Mouse (Mus musculus) CH12.LX (cell line): ENCODE measurements around the gene Hsd17b7. TPM values are rescaled to one million over a fixed set of nuclear protein-coding genes. Genes with fewer than 3 reads are reported as not detected.

Experiments
- DNase-seq: peaks from one replicate; pipeline ENCODE4 v3.0.0-alpha.2; 2013; ENCODE audit errors: extremely low read depth
- H3K27ac ChIP-seq: 2 replicates; pipeline ENCODE4 v1.5.1; 2012; ENCODE audit warnings: low read depth, mild to moderate bottlenecking, control low read depth, moderate library complexity; ENCODE audit not compliant: insufficient read depth
- H3K27me3 ChIP-seq: replicated peaks from 2 replicates; pipeline ENCODE3; 2012; ENCODE audit warnings: inconsistent platforms
- H3K36me3 ChIP-seq, 2 experiments: replicated peaks in 1 of 2; 2 replicates each; pipeline versions ENCODE3 to v1.6.1; 2012; ENCODE audit warnings: inconsistent platforms in 1 of 2, low read length in 1 of 2, mild to moderate bottlenecking in 1 of 2, mixed read lengths in 1 of 2, moderate library complexity in 1 of 2; ENCODE audit not compliant: control insufficient read depth in 1 of 2, insufficient read depth in 1 of 2
- H3K4me1 ChIP-seq, 2 experiments: 2 replicates each; pipeline ENCODE4 v1.6.1; 2012; ENCODE audit warnings: inconsistent platforms in 1 of 2, moderate library complexity in 1 of 2; ENCODE audit not compliant: insufficient read depth in 2 of 2, control insufficient read depth in 1 of 2
- H3K4me2 ChIP-seq: 2 replicates; pipeline ENCODE4 v1.6.1; 2012; ENCODE audit warnings: low read depth, mild to moderate bottlenecking, control low read depth; ENCODE audit not compliant: poor library complexity, insufficient read depth, severe bottlenecking
- H3K4me3 ChIP-seq, 3 experiments: fragments of 150-350 bp in 1 of 3; sonication (generic) in 1 of 3; replicated peaks in 1 of 3; 2 replicates each; pipeline versions ENCODE3 to v1.5.1; 2011 to 2012; ENCODE audit warnings: low read depth in 2 of 3, low read length in 2 of 3, mild to moderate bottlenecking in 2 of 3, moderate library complexity in 2 of 3, control low read depth in 1 of 3, improper control_type of control experiment in 1 of 3, inconsistent platforms in 1 of 3, mixed read lengths in 1 of 3; ENCODE audit not compliant: poor library complexity in 1 of 3
- H3K79me2 ChIP-seq: replicated peaks from 2 replicates; pipeline ENCODE4 v1.6.1; 2012; ENCODE audit warnings: mild to moderate bottlenecking, moderate library complexity; ENCODE audit not compliant: control insufficient read depth, poor library complexity, insufficient read depth, severe bottlenecking; ENCODE audit errors: extremely low read depth
- H3K9ac ChIP-seq: 2 replicates; pipeline ENCODE4 v1.6.1; 2012; ENCODE audit warnings: low read depth, mild to moderate bottlenecking, control low read depth, moderate library complexity; ENCODE audit not compliant: insufficient read depth
- H3K9me3 ChIP-seq: replicated peaks from 2 replicates; pipeline ENCODE3; 2012; ENCODE audit warnings: low read length, inconsistent platforms, mixed read lengths
- BHLHE40 ChIP-seq: IDR thresholded peaks from 2 replicates; pipeline ENCODE4 v1.6.1; 2011; ENCODE audit warnings: mild to moderate bottlenecking, low read depth, low read length, improper control_type of control experiment
- CHD1 ChIP-seq: IDR thresholded peaks from 2 replicates; pipeline ENCODE4 v1.6.1; 2012; ENCODE audit warnings: low read depth, low read length, improper control_type of control experiment, inconsistent platforms
- CHD2 ChIP-seq: IDR thresholded peaks from 2 replicates; pipeline ENCODE4 v1.6.1; 2011; ENCODE audit warnings: low read length, improper control_type of control experiment
- CTCF ChIP-seq, 2 experiments: IDR thresholded peaks in 1 of 2; conservative IDR thresholded peaks in 1 of 2; 2 replicates each; pipeline ENCODE4 v1.5.1; 2011 to 2012; ENCODE audit warnings: low read depth in 2 of 2, low read length in 2 of 2, improper control_type of control experiment in 1 of 2, inconsistent platforms in 1 of 2, mild to moderate bottlenecking in 1 of 2, moderate library complexity in 1 of 2
- E2F4 ChIP-seq: IDR thresholded peaks from 2 replicates; pipeline ENCODE4 v1.6.1; 2011; ENCODE audit warnings: low read depth, low read length, improper control_type of control experiment; ENCODE audit not compliant: insufficient replicate concordance
- ELF1 ChIP-seq: IDR thresholded peaks from 2 replicates; pipeline ENCODE4 v1.6.1; 2014; ENCODE audit warnings: low read depth, mild to moderate bottlenecking, inconsistent platforms, low read length, improper control_type of control experiment
- EP300 ChIP-seq: IDR thresholded peaks from 2 replicates; pipeline ENCODE4 v1.6.1; 2011; ENCODE audit warnings: low read length, improper control_type of control experiment
- ETS1 ChIP-seq: conservative IDR thresholded peaks from 2 replicates; pipeline ENCODE4 v1.6.1; 2012; ENCODE audit warnings: low read depth, mild to moderate bottlenecking, inconsistent platforms, low read length, improper control_type of control experiment, moderate library complexity
- GABPA ChIP-seq: IDR thresholded peaks from 2 replicates; pipeline ENCODE4 v1.6.1; 2012; ENCODE audit warnings: low read depth, low read length, improper control_type of control experiment, inconsistent platforms; ENCODE audit not compliant: insufficient replicate concordance
- HCFC1 ChIP-seq: IDR thresholded peaks from 2 replicates; pipeline ENCODE4 v1.6.1; 2012; ENCODE audit warnings: low read depth, mild to moderate bottlenecking, inconsistent platforms, low read length, improper control_type of control experiment
- IRF4 ChIP-seq: IDR thresholded peaks from 2 replicates; pipeline ENCODE4 v1.6.1; 2014; ENCODE audit warnings: low read depth, mild to moderate bottlenecking, inconsistent platforms, low read length, improper control_type of control experiment
- JUN ChIP-seq: IDR thresholded peaks from 2 replicates; pipeline ENCODE4 v1.6.1; 2011; ENCODE audit warnings: low read depth, mild to moderate bottlenecking, low read length, improper control_type of control experiment, moderate library complexity; ENCODE audit not compliant: insufficient read depth
- JUND ChIP-seq: conservative IDR thresholded peaks from 2 replicates; pipeline ENCODE4 v1.6.1; 2011; ENCODE audit warnings: low read depth, low read length, improper control_type of control experiment
- KAT2A ChIP-seq: IDR thresholded peaks from 2 replicates; pipeline ENCODE4 v1.6.1; 2012; ENCODE audit warnings: low read length, improper control_type of control experiment, inconsistent platforms; ENCODE audit not compliant: insufficient replicate concordance
- MAFK ChIP-seq: IDR thresholded peaks from 2 replicates; pipeline ENCODE4 v1.6.1; 2011; ENCODE audit warnings: low read length, improper control_type of control experiment; ENCODE audit not compliant: insufficient replicate concordance
- MAX ChIP-seq: IDR thresholded peaks from 2 replicates; pipeline ENCODE4 v1.6.1; 2011; ENCODE audit warnings: low read length, improper control_type of control experiment
- MAZ ChIP-seq: IDR thresholded peaks from 2 replicates; pipeline ENCODE4 v1.6.1; 2012; ENCODE audit warnings: low read depth, mild to moderate bottlenecking, inconsistent platforms, low read length, improper control_type of control experiment, moderate library complexity
- MEF2A ChIP-seq: IDR thresholded peaks from 2 replicates; pipeline ENCODE4 v1.6.1; 2014; ENCODE audit warnings: low read depth, mild to moderate bottlenecking, inconsistent platforms, low read length, improper control_type of control experiment, borderline replicate concordance
- MXI1 ChIP-seq: IDR thresholded peaks from 2 replicates; pipeline ENCODE4 v1.6.1; 2011; ENCODE audit warnings: mild to moderate bottlenecking, low read depth, low read length, improper control_type of control experiment
- MYC ChIP-seq: IDR thresholded peaks from 2 replicates; pipeline ENCODE4 v1.6.1; 2011; ENCODE audit warnings: low read depth, mild to moderate bottlenecking, improper control_type of control experiment, low read length
- NELFE ChIP-seq: IDR thresholded peaks from 2 replicates; pipeline ENCODE4 v1.6.1; 2011; ENCODE audit warnings: low read depth, low read length, improper control_type of control experiment
- NRF1 ChIP-seq: IDR thresholded peaks from 2 replicates; pipeline ENCODE4 v1.6.1; 2014; ENCODE audit warnings: low read depth, mild to moderate bottlenecking, inconsistent platforms, low read length, improper control_type of control experiment, moderate library complexity
- PAX5 ChIP-seq: IDR thresholded peaks from 2 replicates; pipeline ENCODE4 v1.6.1; 2012; ENCODE audit warnings: low read length, inconsistent platforms, mixed read lengths
- POLR2A ChIP-seq: IDR thresholded peaks from 2 replicates; pipeline ENCODE4 v1.6.1; 2011; ENCODE audit warnings: low read depth, mild to moderate bottlenecking, improper control_type of control experiment, low read length
- POLR2AphosphoS2 ChIP-seq: IDR thresholded peaks from 2 replicates; pipeline ENCODE4 v1.6.1; 2011; ENCODE audit warnings: low read depth, low read length, improper control_type of control experiment
- RAD21 ChIP-seq: IDR thresholded peaks from 2 replicates; pipeline ENCODE4 v1.6.1; 2011; ENCODE audit warnings: low read depth, mild to moderate bottlenecking, low read length, improper control_type of control experiment, moderate library complexity
- RCOR1 ChIP-seq: conservative IDR thresholded peaks from 2 replicates; pipeline ENCODE4 v1.6.1; 2012; ENCODE audit warnings: low read depth, mild to moderate bottlenecking, inconsistent platforms, low read length, improper control_type of control experiment
- SIN3A ChIP-seq: IDR thresholded peaks from 2 replicates; pipeline ENCODE4 v1.6.1; 2012; ENCODE audit warnings: low read length, improper control_type of control experiment, inconsistent platforms
- SMC3 ChIP-seq: IDR thresholded peaks from 2 replicates; pipeline ENCODE4 v1.6.1; 2011; ENCODE audit warnings: low read depth, low read length, improper control_type of control experiment
- TBP ChIP-seq: conservative IDR thresholded peaks from 2 replicates; pipeline ENCODE4 v1.6.1; 2011; ENCODE audit warnings: low read depth, low read length, improper control_type of control experiment
- TCF12 ChIP-seq: IDR thresholded peaks from 2 replicates; pipeline ENCODE4 v1.6.1; 2014; ENCODE audit warnings: low read depth, mild to moderate bottlenecking, inconsistent platforms, low read length, improper control_type of control experiment
- UBTF ChIP-seq: IDR thresholded peaks from 2 replicates; pipeline ENCODE4 v1.6.1; 2012; ENCODE audit warnings: low read depth, mild to moderate bottlenecking, inconsistent platforms, low read length, improper control_type of control experiment, moderate library complexity
- USF1 ChIP-seq: IDR thresholded peaks from 2 replicates; pipeline ENCODE4 v1.6.1; 2014; ENCODE audit warnings: low read depth, mild to moderate bottlenecking, inconsistent platforms, low read length, improper control_type of control experiment
- USF2 ChIP-seq: conservative IDR thresholded peaks from 2 replicates; pipeline ENCODE4 v1.6.1; 2011; ENCODE audit warnings: low read depth, low read length, improper control_type of control experiment
- ZC3H11A ChIP-seq: IDR thresholded peaks from 2 replicates; pipeline ENCODE4 v1.6.1; 2012; ENCODE audit warnings: low read depth, mild to moderate bottlenecking, inconsistent platforms, low read length, improper control_type of control experiment
- ZKSCAN1 ChIP-seq: IDR thresholded peaks from 2 replicates; pipeline ENCODE4 v1.6.1; 2012; ENCODE audit warnings: low read depth, inconsistent platforms, low read length, improper control_type of control experiment, borderline replicate concordance
- ZMIZ1 ChIP-seq: IDR thresholded peaks from 2 replicates; pipeline ENCODE4 v1.6.1; 2012; ENCODE audit warnings: low read depth, mild to moderate bottlenecking, inconsistent platforms, low read length, improper control_type of control experiment
- ZNF384 ChIP-seq: IDR thresholded peaks from 2 replicates; pipeline ENCODE4 v1.6.1; 2012; ENCODE audit warnings: low read depth, low read length, improper control_type of control experiment, inconsistent platforms
- dilution Hi-C: fragments of 300-500 bp; cut with MboI; formaldehyde crosslinking; loops from 2 replicates; pipeline ENCODE4 v1.14.3; 2020; ENCODE audit warnings: low sequenced_read_pairs; ENCODE audit not compliant: extremely low pct_unique_long_range_greater_than_20kb, extremely low pct_ligation_motif_present
- in situ Hi-C: fragments of 300-500 bp; cut with MboI; formaldehyde crosslinking; loops from 3 replicates; pipeline ENCODE4 v1.14.3; 2019; ENCODE audit warnings: low sequenced_read_pairs, low pct_ligation_motif_present, low pct_unique_long_range_greater_than_20kb, mixed read lengths
- polyA plus RNA-seq: library from polyadenylated mRNA; unstranded; fragments of >175 nt; gene quantifications from 2 replicates; pipeline ENCODE4 v1.2.1, GENCODE M21; 2012; ENCODE audit warnings: low read depth; ENCODE audit not compliant: insufficient read length
- total RNA-seq, 2 experiments: library from RNA; depleted of rRNA; stranded (reverse); fragments of 300-350 nt in 1 of 2; fragments of >200 nt in 1 of 2; gene quantifications; 2 replicates each; pipeline ENCODE4 v1.2.3; 2012 to 2014

The Hsd17b7 gene
- total and polyA plus RNA-seq, 3 experiments, result 7.5 to 29.7 (median 13.9) TPM

DNA sequence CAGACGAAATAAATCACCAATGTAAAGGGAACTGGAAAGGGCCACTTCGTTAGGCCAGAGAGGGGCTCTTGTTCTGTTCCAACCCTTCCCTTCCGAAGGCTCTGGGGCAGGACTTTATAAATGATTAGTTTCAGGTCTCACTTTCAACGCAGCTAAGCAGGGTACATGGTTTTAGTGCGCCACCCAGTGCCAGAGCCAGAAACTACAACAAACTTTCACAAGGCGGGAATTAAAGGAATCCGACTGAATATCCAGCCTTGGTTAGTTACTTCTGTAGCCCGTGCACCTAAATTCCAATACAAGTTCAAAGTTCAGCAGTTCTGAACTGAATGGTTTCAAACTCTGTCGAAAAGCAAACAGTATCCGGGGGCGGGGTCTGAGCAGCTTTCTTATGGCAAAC is 49.8 kb downstream of the Hsd17b7 start:
- Histone ChIP-seq H3K79me2 (no peaks in the 10 kb centered on the region), H3K4me1 (peaks cover 0 to 7% of the 10 kb centered on the region in 2 experiments; a peak in 2 of 4 replicates), H3K4me2 (peak overlapping the region; percentile 98), H3K9me3 (peaks cover 2% of the 10 kb centered on the region), H3K36me3 (no peaks in the 10 kb centered on the region), H3K4me3 (peak overlapping the region in 1 of 3 experiments; percentile 8), H3K27me3 (peaks cover 33% of the 10 kb centered on the region), H3K27ac (no peak overlapping the region), H3K9ac (peak overlapping the region; percentile 21; the same call in 1 of the 2 replicates)
- TF ChIP-seq JUN, result no peak
- TF ChIP-seq MAFK, result no peak
- no peak for TF ChIP-seq CHD2
- no peak for TF ChIP-seq MAZ
- peak; percentile 52; the same call in 1 of the 2 replicates for TF ChIP-seq IRF4
- no peak for TF ChIP-seq BHLHE40
- TF ChIP-seq SIN3A, result no peak
- TF ChIP-seq CHD1, result no peak
- no peak for TF ChIP-seq TBP
- no peak for TF ChIP-seq USF1
- no peak for TF ChIP-seq HCFC1
- TF ChIP-seq POLR2A, result no peak
- no peak for TF ChIP-seq KAT2A
- TF ChIP-seq RCOR1, result no peak
- no peak for TF ChIP-seq MYC
- no peak for TF ChIP-seq ZNF384
- no peak for TF ChIP-seq ELF1
- TF ChIP-seq PAX5, result no peak
- no peak for TF ChIP-seq MAX
- no peak for TF ChIP-seq NRF1
- TF ChIP-seq ZC3H11A, result no peak
- no peak for TF ChIP-seq NELFE
- no peak for TF ChIP-seq EP300
- no peak for TF ChIP-seq TCF12
- no peak for TF ChIP-seq POLR2AphosphoS2
- TF ChIP-seq RAD21, result peak; percentile 94
- no peak for TF ChIP-seq MXI1
- TF ChIP-seq MEF2A, result no peak
- TF ChIP-seq UBTF, result no peak
- no peak for TF ChIP-seq USF2
- no peak for TF ChIP-seq ZMIZ1
- TF ChIP-seq JUND, result no peak
- no peak for TF ChIP-seq ZKSCAN1
- TF ChIP-seq SMC3, result peak; percentile 78
- no peak for TF ChIP-seq ETS1
- TF ChIP-seq E2F4, result 0 out of 2 replicates have a peak, but pooled peaks have one; percentile 55
- TF ChIP-seq GABPA, result no peak
- peak; percentile 75 to 90; a peak in 3 of 4 replicates for TF ChIP-seq CTCF (conservative IDR thresholded peaks at IDR 0.05 in 1 of 2, IDR thresholded peaks at IDR 0.05 in 1 of 2; ENCODE audit: low read depth in 2 of 2, low read length in 2 of 2)
- in situ Hi-C loops (no loop called here), dilution Hi-C loops (no loop called here)
- peak; percentile 61 for DNase-seq
